Mouse (Mus musculus) liver, adult 2 months (tissue): ENCODE results near the gene Gcsam.

Experiments used
- CTCF ChIP-seq: fragments of 200-500 bp; IDR thresholded peaks from 2 replicates; pipeline ENCODE4 v1.5.1; 2011; ENCODE audit warnings: low read depth, low read length, control low read depth
- POLR2A ChIP-seq: fragments of 200-500 bp; IDR thresholded peaks from 2 replicates; pipeline ENCODE4 v1.6.1; 2011; ENCODE audit warnings: low read length, control low read depth; ENCODE audit not compliant: insufficient read depth; ENCODE audit errors: extremely low read depth

- TF ChIP-seq CTCF = no peak
- TF ChIP-seq POLR2A = no peak
Observed at GRCm38 (mm10) chr16:45668178-45668577, 58.0 kb downstream of the Gcsam start.
